Comparison of ENCODE assay signal across 9 mouse cellular contexts in the genomic region with DNA sequence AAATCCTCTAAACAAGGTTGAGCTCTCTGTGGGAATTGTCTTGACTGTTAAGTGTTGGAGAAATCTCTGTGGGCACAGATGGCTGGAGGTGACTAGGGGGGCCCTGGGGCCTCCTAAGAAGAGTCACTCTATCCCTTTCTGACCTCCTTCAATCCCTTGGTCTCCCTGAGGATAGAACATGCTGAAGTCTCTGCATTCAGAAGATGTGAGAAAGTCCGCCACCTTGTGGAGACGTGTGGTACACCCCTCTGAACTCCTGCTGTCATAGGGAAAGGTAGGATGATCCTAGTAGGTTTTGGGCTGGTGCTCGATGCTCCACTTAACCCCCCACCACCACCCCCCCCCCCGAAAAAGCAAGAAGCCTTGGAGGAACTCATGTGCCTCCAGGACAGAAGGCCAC. TPM values are rescaled to one million over a fixed set of nuclear protein-coding genes. Genes with fewer than 3 reads are reported as not detected.
A peak's percentile ranks its signal among the peaks of the same experiment; 100 is the strongest.
DNase-seq lines count a peak whose midpoint lies in the region; ATAC-seq and TF ChIP-seq lines count a peak whose summit lies in the region.
"Had no signal": no experiment of that assay in that cellular context is flagged by ENCODE, and none has a peak within 500 bp of the region (broad histone marks: within the 10 kb centered on the region; RNA-seq: fewer than 3 reads in every experiment).

No protein-coding gene starts in this region.

- peak; percentile 68 for DNase-seq in 416B (ENCODE audit: low read depth)
- DNase-seq in ES-CJ7 (ENCODE audit: low read depth, low spot score), result peak; percentile 83
- DNase-seq in cerebellum, adult 11-12 months, result peak; percentile 59
- peak; percentile 66 for DNase-seq in forelimb bud, embryonic 11.5 days (ENCODE audit: low read depth, low spot score)
- peak; percentile 79 for DNase-seq in kidney, postnatal 0 days (ENCODE audit: low spot score)
- DNase-seq in limb, embryonic 14.5 days (ENCODE audit: low spot score), result peak; percentile 78
- peak; percentile 87 for DNase-seq in retina, postnatal 1 day
- DNase-seq in urinary bladder, postnatal 4 days (ENCODE audit: low spot score in 2 of 2), result peak; percentile 34 to 69

- TF ChIP-seq CTCF in kidney, postnatal 0 days (IDR thresholded peaks at IDR 0.05; ENCODE audit: low read depth), result peak; percentile 83

- no peak overlapping the region for H3K4me2 ChIP-seq in kidney, postnatal 0 days (ENCODE audit: low read length)
- no peak overlapping the region for H3K4me2 ChIP-seq in limb, embryonic 14.5 days (replicated peaks; ENCODE audit: low read depth, low read length, severe bottlenecking)

- H3K9ac ChIP-seq in kidney, postnatal 0 days (ENCODE audit: low read depth, low read length), result no peak overlapping the region
- H3K9ac ChIP-seq in limb, embryonic 14.5 days (ENCODE audit: low read depth, low read length, severe bottlenecking), result no peak overlapping the region

- H3K4me1 ChIP-seq in kidney, postnatal 0 days (replicated peaks; ENCODE audit: insufficient read depth, low read length), result no peaks in the 10 kb centered on the region
- no peaks in the 10 kb centered on the region for H3K4me1 ChIP-seq in limb, embryonic 14.5 days (ENCODE audit: control insufficient read depth, insufficient read depth, low read length)

- peaks cover 7% of the 10 kb centered on the region; the same call in 1 of the 2 replicates for H3K27me3 ChIP-seq in kidney, postnatal 0 days (ENCODE audit: insufficient read depth, low read length)
- H3K27me3 ChIP-seq in limb, embryonic 14.5 days (ENCODE audit: control insufficient read depth, insufficient read depth, low read length), result peaks cover 3% of the 10 kb centered on the region

- ATAC-seq in kidney, postnatal 0 days (replicated peaks; ENCODE audit: low FRiP score, low read depth), result 0 out of 2 replicates have a peak, but pooled peaks have one; percentile 47
- ATAC-seq in limb, embryonic 14.5 days (ENCODE audit: low FRiP score, low read depth), result peak; percentile 48; the same call in 1 of the 2 replicates

- no peak for TF ChIP-seq POLR2A in limb, embryonic 14.5 days (IDR thresholded peaks at IDR 0.05; ENCODE audit: borderline replicate concordance, extremely low read depth, insufficient read depth, insufficient read length)

- H3K27ac ChIP-seq in kidney, postnatal 0 days, result no peak overlapping the region
- no peak overlapping the region for H3K27ac ChIP-seq in limb, embryonic 14.5 days (replicated peaks; ENCODE audit: low read depth, low read length)

- no peaks in the 10 kb centered on the region for H3K9me3 ChIP-seq in kidney, postnatal 0 days (replicated peaks; ENCODE audit: low read length)
- no peaks in the 10 kb centered on the region for H3K9me3 ChIP-seq in limb, embryonic 14.5 days (ENCODE audit: control insufficient read depth, low read length)

- no peak overlapping the region for H3K4me3 ChIP-seq in kidney, postnatal 0 days (replicated peaks; ENCODE audit: low read depth, low read length)
- no peak overlapping the region for H3K4me3 ChIP-seq in limb, embryonic 14.5 days (replicated peaks; ENCODE audit: low read length)

- H3K36me3 ChIP-seq in kidney, postnatal 0 days (ENCODE audit: insufficient read depth, low read length), result 0 out of 2 replicates have a peak, but pooled peaks cover 12% of the 10 kb centered on the region
- H3K36me3 ChIP-seq in limb, embryonic 14.5 days (ENCODE audit: control insufficient read depth, insufficient read depth, low read length), result peaks cover 20% of the 10 kb centered on the region

- WGBS in kidney, postnatal 0 days, result 0% methylated on average over 4 of the region's 4 CpGs
- 3% methylated on average over 4 of the region's 4 CpGs for WGBS in limb, embryonic 14.5 days

RNA-seq across cellular contexts. Expression of a gene that starts 5.9 kb away (rescaled TPM):
- polyA plus RNA-seq in kidney, postnatal 0 days (2015; fragmentation: Nextera tagmentation; extraction: Ambion mirVana), result 78.8 and 83.7 TPM in 2 replicates
- 16.8 and 18.4 TPM in 2 replicates for polyA plus RNA-seq in limb, embryonic 14.5 days (2012; rRNA removed)
- polyA plus RNA-seq in limb, embryonic 14.5 days (2014; fragmentation: Nextera tagmentation; extraction: Ambion mirVana), result 58.2 and 59.9 TPM in 2 replicates

RNA-seq across cellular contexts. Expression of a gene that starts 55.6 kb away (rescaled TPM):
- polyA plus RNA-seq in kidney, postnatal 0 days (2015; fragmentation: Nextera tagmentation; extraction: Ambion mirVana), result 36.5 and 40.2 TPM in 2 replicates
- polyA plus RNA-seq in limb, embryonic 14.5 days (2012; rRNA removed), result 0.15 and 0.63 TPM in 2 replicates
- polyA plus RNA-seq in limb, embryonic 14.5 days (2014; fragmentation: Nextera tagmentation; extraction: Ambion mirVana), result 0.17 TPM in 1 of 2 replicates, not detected in the other
- polyA plus RNA-seq: heart, embryonic 14.5 days had no signal

Comparison
In these comparisons a context has a peak if more than half of its experiments do, and no peak if none do; other contexts are left out.
1. RNA of a gene that starts 55.6 kb away (polyA plus RNA-seq): 36.5 to 40.2 TPM in kidney, postnatal 0 days; 0.15 to 0.63 TPM in limb, embryonic 14.5 days; every median in the first group is over 10 times any median in the second.
2. Peak in every context shown above with its lines, with median percentiles within 50 percentile points of each other: DNase-seq.